Mouse (Mus musculus): ENCODE measurements around the gene Tesk1.

- TF ChIP-seq CTCF (conservative IDR thresholded peaks at IDR 0.05 in 1 of 2, IDR thresholded peaks at IDR 0.05 in 1 of 2; ENCODE audit: low read depth in 2 of 2, low read length in 2 of 2) (no peak), MAZ (IDR thresholded peaks at IDR 0.05; ENCODE audit: low read depth, low read length) (no peak), POLR2A (IDR thresholded peaks at IDR 0.05; ENCODE audit: low read depth, low read length) (no peak), POLR2AphosphoS2 (IDR thresholded peaks at IDR 0.05; ENCODE audit: low read depth, low read length) (no peak)
These were observed 42.9 kb upstream of the Tesk1 start for GRCm38 (mm10) chr4:43398829-43399331.
